Mouse (Mus musculus): ENCODE data around the gene Unc13b. TPM values are rescaled to one million over a fixed set of nuclear protein-coding genes. Genes with fewer than 3 reads are reported as not detected.

Gene Unc13b
- polyA plus RNA-seq, 1 experiment from 2014 or later = 8.1 TPM

GRCm38 (mm10) chr4:43033481-43033880 is 25.3 kb upstream of the Unc13b start:
- Histone ChIP-seq H3K4me2 (ENCODE audit: low read length) (no peak overlapping the region), H3K27me3 (replicated peaks; ENCODE audit: control insufficient read depth, insufficient read depth, low read length) (no peaks in the 10 kb centered on the region), H3K9me3 (replicated peaks; ENCODE audit: control insufficient read depth, low read length) (no peaks in the 10 kb centered on the region), H3K9ac (ENCODE audit: low read length) (no peak overlapping the region), H3K27ac (ENCODE audit: low read depth, low read length) (0 out of 2 replicates have a peak overlapping the region, but pooled peaks have one; percentile 24), H3K4me3 (ENCODE audit: low read depth, low read length) (no peak overlapping the region), H3K4me1 (ENCODE audit: control insufficient read depth, insufficient read depth, low read length) (peaks cover 9% of the 10 kb centered on the region; the same call in 1 of the 2 replicates), H3K36me3 (ENCODE audit: control insufficient read depth, insufficient read depth, low read length) (peaks cover 59% of the 10 kb centered on the region)
- WGBS = 86% methylated on average over 14 of the region's 14 CpGs
- DNase-seq (ENCODE audit: low spot score) (no peak), ATAC-seq (no peak)

- Histone ChIP-seq H3K27ac (ENCODE audit: low read depth, low read length) (no peak overlapping the region), H3K27me3 (replicated peaks; ENCODE audit: control insufficient read depth, insufficient read depth, low read length) (no peaks in the 10 kb centered on the region), H3K4me2 (ENCODE audit: low read length) (no peak overlapping the region), H3K36me3 (ENCODE audit: control insufficient read depth, insufficient read depth, low read length) (peaks cover 47% of the 10 kb centered on the region), H3K4me3 (ENCODE audit: low read depth, low read length) (no peak overlapping the region), H3K9me3 (replicated peaks; ENCODE audit: control insufficient read depth, low read length) (no peaks in the 10 kb centered on the region), H3K9ac (ENCODE audit: low read length) (no peak overlapping the region), H3K4me1 (ENCODE audit: control insufficient read depth, insufficient read depth, low read length) (peaks cover 14% of the 10 kb centered on the region)
- ATAC-seq = no peak
- 86% methylated on average over 6 of the region's 6 CpGs for WGBS
- DNase-seq (ENCODE audit: low spot score) = no peak
These were observed 22.9 kb upstream of the Unc13b start for GRCm38 (mm10) chr4:43035851-43036250.

- ATAC-seq (no peak), DNase-seq (ENCODE audit: low spot score) (no peak)
- no peak overlapping the region for H3K4me2 ChIP-seq (ENCODE audit: low read length)
- no peaks in the 10 kb centered on the region for H3K27me3 ChIP-seq (replicated peaks; ENCODE audit: control insufficient read depth, insufficient read depth, low read length)
- no peak overlapping the region for H3K27ac ChIP-seq (ENCODE audit: low read depth, low read length)
- H3K9me3 ChIP-seq (replicated peaks; ENCODE audit: control insufficient read depth, low read length) = no peaks in the 10 kb centered on the region
- 89% methylated on average over 10 of the region's 10 CpGs for WGBS
- no peak overlapping the region for H3K4me3 ChIP-seq (ENCODE audit: low read depth, low read length)
- no peak overlapping the region for H3K9ac ChIP-seq (ENCODE audit: low read length)
- peaks cover 47% of the 10 kb centered on the region for H3K36me3 ChIP-seq (ENCODE audit: control insufficient read depth, insufficient read depth, low read length)
- peaks cover 17% of the 10 kb centered on the region for H3K4me1 ChIP-seq (ENCODE audit: control insufficient read depth, insufficient read depth, low read length)
These were observed 22.4 kb upstream of the Unc13b start for GRCm38 (mm10) chr4:43036356-43036755.

- Histone ChIP-seq H3K4me3 (ENCODE audit: low read depth, low read length) (no peak overlapping the region), H3K27ac (ENCODE audit: low read depth, low read length) (no peak overlapping the region), H3K27me3 (replicated peaks; ENCODE audit: control insufficient read depth, insufficient read depth, low read length) (no peaks in the 10 kb centered on the region), H3K9ac (ENCODE audit: low read length) (no peak overlapping the region), H3K4me1 (ENCODE audit: control insufficient read depth, insufficient read depth, low read length) (peaks cover 14% of the 10 kb centered on the region), H3K9me3 (replicated peaks; ENCODE audit: control insufficient read depth, low read length) (no peaks in the 10 kb centered on the region), H3K36me3 (ENCODE audit: control insufficient read depth, insufficient read depth, low read length) (peaks cover 41% of the 10 kb centered on the region), H3K4me2 (ENCODE audit: low read length) (peak overlapping the region; percentile 54; the same call in 1 of the 2 replicates)
- no peak for ATAC-seq
- 73% methylated on average over 4 of the region's 4 CpGs for WGBS
- no peak for DNase-seq (ENCODE audit: low spot score)
These were observed 20.7 kb upstream of the Unc13b start for GRCm38 (mm10) chr4:43037860-43038566.

- H3K4me3 ChIP-seq (ENCODE audit: low read depth, low read length) = peak overlapping the region; percentile 62
- DNase-seq (ENCODE audit: low spot score) = no peak
- peak overlapping the region; percentile 79 for H3K9ac ChIP-seq (ENCODE audit: low read length)
- H3K27me3 ChIP-seq (replicated peaks; ENCODE audit: control insufficient read depth, insufficient read depth, low read length) = no peaks in the 10 kb centered on the region
- peaks cover 32% of the 10 kb centered on the region for H3K36me3 ChIP-seq (ENCODE audit: control insufficient read depth, insufficient read depth, low read length)
- H3K4me2 ChIP-seq (ENCODE audit: low read length) = peak overlapping the region; percentile 54
- no peaks in the 10 kb centered on the region for H3K9me3 ChIP-seq (replicated peaks; ENCODE audit: control insufficient read depth, low read length)
- ATAC-seq = no peak
- WGBS = 64% methylated on average over 15 of the region's 15 CpGs
- H3K4me1 ChIP-seq (ENCODE audit: control insufficient read depth, insufficient read depth, low read length) = peaks cover 19% of the 10 kb centered on the region
- H3K27ac ChIP-seq (ENCODE audit: low read depth, low read length) = no peak overlapping the region
These were observed 19.9 kb upstream of the Unc13b start for GRCm38 (mm10) chr4:43038567-43039495.

GRCm38 (mm10) chr4:43039609-43040008 is 19.1 kb upstream of the Unc13b start:
- peak overlapping the region; percentile 77 for H3K27ac ChIP-seq (ENCODE audit: low read depth, low read length)
- H3K9ac ChIP-seq (ENCODE audit: low read length) = peak overlapping the region; percentile 79
- H3K4me1 ChIP-seq (ENCODE audit: control insufficient read depth, insufficient read depth, low read length) = peaks cover 22% of the 10 kb centered on the region
- H3K27me3 ChIP-seq (replicated peaks; ENCODE audit: control insufficient read depth, insufficient read depth, low read length) = no peaks in the 10 kb centered on the region
- no peaks in the 10 kb centered on the region for H3K9me3 ChIP-seq (replicated peaks; ENCODE audit: control insufficient read depth, low read length)
- WGBS = 2% methylated on average over 11 of the region's 11 CpGs
- peaks cover 25% of the 10 kb centered on the region for H3K36me3 ChIP-seq (ENCODE audit: control insufficient read depth, insufficient read depth, low read length)
- H3K4me2 ChIP-seq (ENCODE audit: low read length) = peak overlapping the region; percentile 54
- peak overlapping the region; percentile 62 for H3K4me3 ChIP-seq (ENCODE audit: low read depth, low read length)
- DNase-seq (ENCODE audit: low spot score) = no peak
- peak; percentile 7; the same call in 1 of the 2 replicates for ATAC-seq

GRCm38 (mm10) chr4:43040114-43040572 is 18.6 kb upstream of the Unc13b start:
- Histone ChIP-seq H3K4me3 (ENCODE audit: low read depth, low read length) (peak overlapping the region; percentile 62), H3K4me2 (ENCODE audit: low read length) (peak overlapping the region; percentile 54), H3K27ac (ENCODE audit: low read depth, low read length) (peak overlapping the region; percentile 77), H3K27me3 (replicated peaks; ENCODE audit: control insufficient read depth, insufficient read depth, low read length) (no peaks in the 10 kb centered on the region), H3K36me3 (ENCODE audit: control insufficient read depth, insufficient read depth, low read length) (peaks cover 19% of the 10 kb centered on the region), H3K4me1 (ENCODE audit: control insufficient read depth, insufficient read depth, low read length) (peaks cover 26% of the 10 kb centered on the region), H3K9ac (ENCODE audit: low read length) (peak overlapping the region; percentile 79), H3K9me3 (replicated peaks; ENCODE audit: control insufficient read depth, low read length) (no peaks in the 10 kb centered on the region)
- ATAC-seq (peak; percentile 95), DNase-seq (ENCODE audit: low spot score) (peak; percentile 99)
- 0% methylated on average over 25 of the region's 25 CpGs for WGBS

- no peak overlapping the region for H3K4me3 ChIP-seq (ENCODE audit: low read depth, low read length)
- H3K4me1 ChIP-seq (ENCODE audit: control insufficient read depth, insufficient read depth, low read length) = peaks cover 26% of the 10 kb centered on the region
- peak overlapping the region; percentile 41; the same call in 1 of the 2 replicates for H3K27ac ChIP-seq (ENCODE audit: low read depth, low read length)
- no peaks in the 10 kb centered on the region for H3K9me3 ChIP-seq (replicated peaks; ENCODE audit: control insufficient read depth, low read length)
- WGBS = 72% methylated on average over 9 of the region's 9 CpGs
- no peak overlapping the region for H3K9ac ChIP-seq (ENCODE audit: low read length)
- ATAC-seq (no peak), DNase-seq (ENCODE audit: low spot score) (no peak)
- H3K27me3 ChIP-seq (replicated peaks; ENCODE audit: control insufficient read depth, insufficient read depth, low read length) = no peaks in the 10 kb centered on the region
- no peak overlapping the region; the same call in 1 of the 2 replicates for H3K4me2 ChIP-seq (ENCODE audit: low read length)
- H3K36me3 ChIP-seq (ENCODE audit: control insufficient read depth, insufficient read depth, low read length) = peaks cover 11% of the 10 kb centered on the region
These were observed 17.7 kb upstream of the Unc13b start for GRCm38 (mm10) chr4:43040881-43041547.

Measured in forebrain, embryonic 14.5 days (tissue).